27 mouse cellular contexts compared by ENCODE assay signal in the genomic region with DNA sequence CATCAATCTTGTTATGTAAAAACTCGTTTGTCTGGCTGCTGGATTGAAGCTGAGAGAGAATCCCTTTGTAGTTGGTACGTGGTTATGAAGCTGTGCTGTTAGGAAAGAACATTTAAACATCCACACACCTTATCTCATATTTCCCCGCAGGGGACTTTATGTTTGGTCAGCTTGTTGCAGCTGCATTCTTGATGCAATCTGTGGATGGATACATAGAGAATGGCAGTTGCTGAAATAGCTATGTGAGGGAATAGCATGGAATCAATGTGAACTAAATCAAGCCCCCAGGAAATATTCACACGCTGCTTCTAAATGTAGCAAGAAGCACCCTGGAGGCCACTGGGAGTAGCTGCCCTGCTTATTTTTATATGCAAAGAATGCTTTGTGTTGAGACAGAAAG.
A peak's percentile ranks its signal among the peaks of the same experiment; 100 is the strongest.
DNase-seq lines count a peak whose midpoint lies in the region; ATAC-seq and TF ChIP-seq lines count a peak whose summit lies in the region.
"Had no signal": no experiment of that assay in that cellular context is flagged by ENCODE, and none has a peak within 500 bp of the region (broad histone marks: within the 10 kb centered on the region; RNA-seq: fewer than 3 reads in every experiment).

No protein-coding gene starts in this region.

- H3K27ac ChIP-seq in hindbrain, postnatal 0 days: no peak overlapping the region
- no peak overlapping the region for H3K27ac ChIP-seq in hindbrain, embryonic 16.5 days (ENCODE audit: low read depth, low read length)
- peak overlapping the region; percentile 16; the same call in 1 of the 2 replicates for H3K27ac ChIP-seq in midbrain, embryonic 13.5 days
- no peak overlapping the region for H3K27ac ChIP-seq in midbrain, embryonic 16.5 days (ENCODE audit: low read length)
- H3K27ac ChIP-seq: embryonic facial prominence, embryonic 15.5 days; forebrain, embryonic 12.5 days; forebrain, embryonic 15.5 days; hindbrain, embryonic 12.5 days; hindbrain, embryonic 15.5 days had no signal

- H3K27me3 ChIP-seq in hindbrain, postnatal 0 days (ENCODE audit: insufficient read depth, low read length): no peaks in the 10 kb centered on the region
- no peaks in the 10 kb centered on the region for H3K27me3 ChIP-seq in hindbrain, embryonic 16.5 days (replicated peaks; ENCODE audit: control insufficient read depth, insufficient read depth, low read length)
- no peaks in the 10 kb centered on the region for H3K27me3 ChIP-seq in midbrain, embryonic 13.5 days
- no peaks in the 10 kb centered on the region for H3K27me3 ChIP-seq in midbrain, embryonic 16.5 days (ENCODE audit: control insufficient read depth, insufficient read depth, low read depth, low read length)
- H3K27me3 ChIP-seq: CH12.LX; embryonic facial prominence, embryonic 15.5 days; forebrain, embryonic 12.5 days; forebrain, embryonic 15.5 days; hindbrain, embryonic 12.5 days; hindbrain, embryonic 15.5 days had no signal

- peak; percentile 8 for DNase-seq in hindbrain, postnatal 0 days (ENCODE audit: low spot score)
- DNase-seq in fat pad, adult 2 months (ENCODE audit: extremely low read depth, low read depth, low spot score): peak; percentile 99
- no peak for DNase-seq in lung, postnatal 4 days
- DNase-seq in Muller cell, postnatal 12 days (ENCODE audit: inconsistent ontology term): no peak
- DNase-seq: adrenal gland, adult 2 months; adrenal gland, postnatal 14 days; B cell, adult 2 months; cerebellum, adult 11-12 months; cerebellum, adult 8-10 months; cerebellum, postnatal 10 days; cerebellum, postnatal 36 days; embryo, embryonic 11 days; gastrocnemius, postnatal 10 days; gastrocnemius, postnatal 36 days; heart, adult 11 months had no signal

- H3K36me3 ChIP-seq in hindbrain, postnatal 0 days (ENCODE audit: insufficient read depth, low read length): no peaks in the 10 kb centered on the region
- H3K36me3 ChIP-seq in hindbrain, embryonic 16.5 days (ENCODE audit: control insufficient read depth, insufficient read depth, low read length): no peaks in the 10 kb centered on the region
- H3K36me3 ChIP-seq in midbrain, embryonic 13.5 days: no peaks in the 10 kb centered on the region
- no peaks in the 10 kb centered on the region for H3K36me3 ChIP-seq in midbrain, embryonic 16.5 days (ENCODE audit: control insufficient read depth, insufficient read depth, low read length)
- H3K36me3 ChIP-seq: embryonic facial prominence, embryonic 15.5 days; forebrain, embryonic 12.5 days; forebrain, embryonic 15.5 days; G1E; hindbrain, embryonic 12.5 days; hindbrain, embryonic 15.5 days had no signal

- no peak for ATAC-seq in hindbrain, postnatal 0 days
- ATAC-seq in hindbrain, embryonic 16.5 days: no peak
- ATAC-seq in midbrain, embryonic 13.5 days: 0 out of 2 replicates have a peak, but pooled peaks have one; percentile 34
- no peak for ATAC-seq in midbrain, embryonic 16.5 days
- ATAC-seq: forebrain, embryonic 15.5 days; inflammation-experienced regulatory T-cells, adult 6 months had no signal

- no peak overlapping the region for H3K4me2 ChIP-seq in hindbrain, postnatal 0 days (ENCODE audit: low read depth, low read length)
- H3K4me2 ChIP-seq in hindbrain, embryonic 16.5 days (ENCODE audit: low read length): no peak overlapping the region
- no peak overlapping the region for H3K4me2 ChIP-seq in midbrain, embryonic 13.5 days (replicated peaks)
- H3K4me2 ChIP-seq in midbrain, embryonic 16.5 days (ENCODE audit: low read length): no peak overlapping the region
- H3K4me2 ChIP-seq: embryonic facial prominence, embryonic 15.5 days; forebrain, embryonic 12.5 days; forebrain, embryonic 15.5 days; heart, embryonic 11.5 days; hindbrain, embryonic 12.5 days; hindbrain, embryonic 15.5 days had no signal

- H3K9ac ChIP-seq in hindbrain, postnatal 0 days (replicated peaks; ENCODE audit: low read length): no peak overlapping the region
- no peak overlapping the region for H3K9ac ChIP-seq in hindbrain, embryonic 16.5 days (ENCODE audit: low read depth, low read length)
- H3K9ac ChIP-seq in midbrain, embryonic 13.5 days (replicated peaks): no peak overlapping the region
- no peak overlapping the region for H3K9ac ChIP-seq in midbrain, embryonic 16.5 days (ENCODE audit: low read depth, low read length)
- H3K9ac ChIP-seq: embryonic facial prominence, embryonic 15.5 days; forebrain, embryonic 12.5 days; forebrain, embryonic 15.5 days; hindbrain, embryonic 12.5 days; hindbrain, embryonic 15.5 days had no signal

- no peak overlapping the region for H3K4me3 ChIP-seq in hindbrain, postnatal 0 days (ENCODE audit: low read length)
- no peak overlapping the region for H3K4me3 ChIP-seq in hindbrain, embryonic 16.5 days (ENCODE audit: low read length)
- no peak overlapping the region for H3K4me3 ChIP-seq in midbrain, embryonic 13.5 days (replicated peaks)
- no peak overlapping the region for H3K4me3 ChIP-seq in midbrain, embryonic 16.5 days (ENCODE audit: low read depth, low read length)
- H3K4me3 ChIP-seq: embryonic facial prominence, embryonic 15.5 days; forebrain, embryonic 12.5 days; forebrain, embryonic 15.5 days; hindbrain, embryonic 12.5 days; hindbrain, embryonic 15.5 days had no signal

- 0 out of 2 replicates have a peak, but pooled peaks have one; percentile 6 for TF ChIP-seq CTCF in hindbrain, postnatal 0 days (IDR thresholded peaks at IDR 0.05; ENCODE audit: low read depth)

- no peaks in the 10 kb centered on the region for H3K4me1 ChIP-seq in hindbrain, postnatal 0 days (ENCODE audit: insufficient read depth, low read length)
- H3K4me1 ChIP-seq in hindbrain, embryonic 16.5 days (ENCODE audit: control insufficient read depth, insufficient read depth, low read depth, low read length): no peaks in the 10 kb centered on the region; the same call in 1 of the 2 replicates
- peaks cover 4% of the 10 kb centered on the region; the same call in 1 of the 2 replicates for H3K4me1 ChIP-seq in midbrain, embryonic 13.5 days (replicated peaks)
- peaks cover 3% of the 10 kb centered on the region; the same call in 1 of the 2 replicates for H3K4me1 ChIP-seq in midbrain, embryonic 16.5 days (ENCODE audit: control insufficient read depth, insufficient read depth, low read length)
- H3K4me1 ChIP-seq: embryonic facial prominence, embryonic 15.5 days; hindbrain, embryonic 15.5 days had no signal

- 42% methylated on average over 4 of the region's 4 CpGs for WGBS in hindbrain, postnatal 0 days
- WGBS in hindbrain, embryonic 16.5 days: 60% methylated on average over 4 of the region's 4 CpGs
- WGBS in midbrain, embryonic 13.5 days: 57% methylated on average over 4 of the region's 4 CpGs
- 47% methylated on average over 4 of the region's 4 CpGs for WGBS in midbrain, embryonic 16.5 days

- H3K9me3 ChIP-seq in hindbrain, postnatal 0 days (ENCODE audit: low read length): no peaks in the 10 kb centered on the region
- H3K9me3 ChIP-seq in hindbrain, embryonic 16.5 days (ENCODE audit: control insufficient read depth, low read length): no peaks in the 10 kb centered on the region
- no peaks in the 10 kb centered on the region for H3K9me3 ChIP-seq in midbrain, embryonic 13.5 days
- 0 out of 2 replicates have a peak, but pooled peaks cover 2% of the 10 kb centered on the region for H3K9me3 ChIP-seq in midbrain, embryonic 16.5 days (replicated peaks; ENCODE audit: control insufficient read depth, low read length, poor library complexity, severe bottlenecking)
- H3K9me3 ChIP-seq: embryonic facial prominence, embryonic 15.5 days; forebrain, embryonic 12.5 days; forebrain, embryonic 15.5 days; G1E; hindbrain, embryonic 12.5 days; hindbrain, embryonic 15.5 days had no signal

Comparison
In these comparisons a context has a peak if more than half of its experiments do, and no peak if none do; other contexts are left out.
1. DNase-seq: peak in hindbrain, postnatal 0 days (single experiment) and fat pad, adult 2 months (single experiment); none in lung, postnatal 4 days (0 of 2) and Muller cell, postnatal 12 days (single experiment).